Comparison of ENCODE assay signal across 18 mouse cellular contexts in genomic region chrX:166360455-166360854, GRCm38 (mm10).
A peak's percentile ranks its signal among the peaks of the same experiment; 100 is the strongest.
DNase-seq lines count a peak whose midpoint lies in the region; ATAC-seq and TF ChIP-seq lines count a peak whose summit lies in the region.
"Had no signal": no experiment of that assay in that cellular context is flagged by ENCODE, and none has a peak within 500 bp of the region (broad histone marks: within the 10 kb centered on the region; RNA-seq: fewer than 3 reads in every experiment).

No protein-coding gene starts in this region.

- H3K27me3 ChIP-seq in heart, adult 2 months (ENCODE audit: control insufficient read depth, insufficient read depth, low read length) = no peaks in the 10 kb centered on the region
- H3K27me3 ChIP-seq in hindbrain, embryonic 10.5 days (ENCODE audit: insufficient read depth, poor library complexity, severe bottlenecking) = peaks cover 35% of the 10 kb centered on the region
- H3K27me3 ChIP-seq in liver, postnatal 0 days (ENCODE audit: insufficient read depth, low read length) = no peaks in the 10 kb centered on the region; the same call in 1 of the 2 replicates
- H3K27me3 ChIP-seq: heart, embryonic 12.5 days; intestine, embryonic 15.5 days; lung, embryonic 15.5 days; neural tube, embryonic 12.5 days had no signal

- no peak for TF ChIP-seq EP300 in heart, adult 2 months (IDR thresholded peaks at IDR 0.05; ENCODE audit: insufficient read depth, low read depth, low read length)
- no peak for TF ChIP-seq EP300 in liver, postnatal 0 days (IDR thresholded peaks at IDR 0.05; ENCODE audit: low read depth)

- H3K27ac ChIP-seq in heart, adult 2 months = no peak overlapping the region
- no peak overlapping the region for H3K27ac ChIP-seq in hindbrain, embryonic 10.5 days
- H3K27ac ChIP-seq in liver, postnatal 0 days (ENCODE audit: low read depth) = no peak overlapping the region
- H3K27ac ChIP-seq: embryonic facial prominence, embryonic 12.5 days; forebrain, embryonic 10.5 days; intestine, embryonic 15.5 days; lung, embryonic 15.5 days; neural tube, embryonic 12.5 days had no signal

- H3K79me2 ChIP-seq in heart, adult 2 months (replicated peaks; ENCODE audit: control insufficient read depth, insufficient read depth, low read length) = no peaks in the 10 kb centered on the region

- ATAC-seq in liver, postnatal 0 days = no peak
- ATAC-seq: intestine, embryonic 15.5 days had no signal

- H3K9ac ChIP-seq in heart, adult 2 months (ENCODE audit: low read depth, low read length) = no peak overlapping the region
- no peak overlapping the region for H3K9ac ChIP-seq in liver, postnatal 0 days (replicated peaks)
- H3K9ac ChIP-seq: embryonic facial prominence, embryonic 12.5 days; heart, embryonic 12.5 days; intestine, embryonic 15.5 days; lung, embryonic 15.5 days; neural tube, embryonic 12.5 days had no signal

- no peaks in the 10 kb centered on the region for H3K9me3 ChIP-seq in hindbrain, embryonic 10.5 days
- H3K9me3 ChIP-seq in liver, postnatal 0 days (ENCODE audit: low read length) = no peaks in the 10 kb centered on the region
- H3K9me3 ChIP-seq: embryonic facial prominence, embryonic 12.5 days; forebrain, embryonic 10.5 days; heart, embryonic 12.5 days; intestine, embryonic 15.5 days; lung, embryonic 15.5 days; megakaryocyte, embryonic 14.5 days; neural tube, embryonic 12.5 days had no signal

- no peak for TF ChIP-seq CTCF in heart, adult 2 months (IDR thresholded peaks at IDR 0.05)
- no peak for TF ChIP-seq CTCF in liver, postnatal 0 days (IDR thresholded peaks at IDR 0.05; ENCODE audit: low read depth)

- no peak overlapping the region for H3K4me3 ChIP-seq in heart, adult 2 months
- no peak overlapping the region for H3K4me3 ChIP-seq in hindbrain, embryonic 10.5 days
- H3K4me3 ChIP-seq in liver, postnatal 0 days (ENCODE audit: low read depth, low read length) = no peak overlapping the region
- H3K4me3 ChIP-seq: embryonic facial prominence, embryonic 12.5 days; forebrain, embryonic 10.5 days; heart, embryonic 12.5 days; intestine, embryonic 15.5 days; lung, embryonic 15.5 days; megakaryocyte, embryonic 14.5 days; neural tube, embryonic 12.5 days had no signal

- peak; percentile 34 for DNase-seq in heart, adult 11 months
- DNase-seq in heart, adult 2 months = no peak
- DNase-seq in ZHBTc4 (ENCODE audit: low read depth, low spot score) = peak; percentile 4
- peak; percentile 42 to 62 for DNase-seq in left cerebral cortex, adult 18-20 months (ENCODE audit: low spot score in 2 of 2)
- DNase-seq in right cerebral cortex, postnatal 14 days = peak; percentile 10
- DNase-seq in hindbrain, embryonic 10.5 days (ENCODE audit: low spot score) = no peak
- DNase-seq in liver, postnatal 0 days = no peak
- DNase-seq in thymus, adult 18-20 months = no peak
- DNase-seq: adrenal gland, postnatal 25 days; cerebellum, postnatal 14 days; heart, postnatal 4 days had no signal

- intact Hi-C loops in heart, adult 2 months (cut with DNase I) = no loop called here

- TF ChIP-seq POLR2A in heart, adult 2 months (IDR thresholded peaks at IDR 0.05; ENCODE audit: insufficient read depth, low read depth, low read length) = no peak

- H3K4me2 ChIP-seq in liver, postnatal 0 days (ENCODE audit: low read depth, low read length) = no peak overlapping the region
- H3K4me2 ChIP-seq: embryonic facial prominence, embryonic 12.5 days; heart, embryonic 12.5 days; intestine, embryonic 15.5 days; lung, embryonic 15.5 days; neural tube, embryonic 12.5 days had no signal

- WGBS in heart, adult 2 months = 72% methylated on average over 4 of the region's 4 CpGs
- 84% methylated on average over 4 of the region's 4 CpGs for WGBS in hindbrain, embryonic 10.5 days
- WGBS in liver, postnatal 0 days (ENCODE audit: insufficient replicate concordance) = 62% methylated on average over 4 of the region's 4 CpGs

- no peaks in the 10 kb centered on the region for H3K36me3 ChIP-seq in heart, adult 2 months (ENCODE audit: control insufficient read depth, insufficient read depth, low read length)
- H3K36me3 ChIP-seq in hindbrain, embryonic 10.5 days = peaks cover 34% of the 10 kb centered on the region
- no peaks in the 10 kb centered on the region for H3K36me3 ChIP-seq in liver, postnatal 0 days (replicated peaks; ENCODE audit: insufficient read depth, low read length)
- H3K36me3 ChIP-seq: embryonic facial prominence, embryonic 12.5 days; forebrain, embryonic 10.5 days; heart, embryonic 12.5 days; intestine, embryonic 15.5 days; lung, embryonic 15.5 days; neural tube, embryonic 12.5 days had no signal

- H3K4me1 ChIP-seq in heart, adult 2 months (ENCODE audit: control insufficient read depth, insufficient read depth, low read length) = no peaks in the 10 kb centered on the region
- 0 out of 2 replicates have a peak, but pooled peaks cover 2% of the 10 kb centered on the region for H3K4me1 ChIP-seq in hindbrain, embryonic 10.5 days (replicated peaks)
- H3K4me1 ChIP-seq in liver, postnatal 0 days (ENCODE audit: insufficient read depth) = no peaks in the 10 kb centered on the region
- H3K4me1 ChIP-seq: embryonic facial prominence, embryonic 12.5 days; forebrain, embryonic 10.5 days; heart, embryonic 12.5 days; intestine, embryonic 15.5 days; lung, embryonic 15.5 days; megakaryocyte, embryonic 14.5 days; neural tube, embryonic 12.5 days had no signal

Comparison
In these comparisons a context has a peak if more than half of its experiments do, and no peak if none do; other contexts are left out.
1. DNase-seq: peak in heart, adult 11 months (single experiment), ZHBTc4 (single experiment), left cerebral cortex, adult 18-20 months (2 of 2) and right cerebral cortex, postnatal 14 days (single experiment); none in heart, adult 2 months (0 of 2), hindbrain, embryonic 10.5 days (single experiment), liver, postnatal 0 days (single experiment) and thymus, adult 18-20 months (0 of 2).